Mouse (Mus musculus): ENCODE measurements around the gene Glrx5.

DNA sequence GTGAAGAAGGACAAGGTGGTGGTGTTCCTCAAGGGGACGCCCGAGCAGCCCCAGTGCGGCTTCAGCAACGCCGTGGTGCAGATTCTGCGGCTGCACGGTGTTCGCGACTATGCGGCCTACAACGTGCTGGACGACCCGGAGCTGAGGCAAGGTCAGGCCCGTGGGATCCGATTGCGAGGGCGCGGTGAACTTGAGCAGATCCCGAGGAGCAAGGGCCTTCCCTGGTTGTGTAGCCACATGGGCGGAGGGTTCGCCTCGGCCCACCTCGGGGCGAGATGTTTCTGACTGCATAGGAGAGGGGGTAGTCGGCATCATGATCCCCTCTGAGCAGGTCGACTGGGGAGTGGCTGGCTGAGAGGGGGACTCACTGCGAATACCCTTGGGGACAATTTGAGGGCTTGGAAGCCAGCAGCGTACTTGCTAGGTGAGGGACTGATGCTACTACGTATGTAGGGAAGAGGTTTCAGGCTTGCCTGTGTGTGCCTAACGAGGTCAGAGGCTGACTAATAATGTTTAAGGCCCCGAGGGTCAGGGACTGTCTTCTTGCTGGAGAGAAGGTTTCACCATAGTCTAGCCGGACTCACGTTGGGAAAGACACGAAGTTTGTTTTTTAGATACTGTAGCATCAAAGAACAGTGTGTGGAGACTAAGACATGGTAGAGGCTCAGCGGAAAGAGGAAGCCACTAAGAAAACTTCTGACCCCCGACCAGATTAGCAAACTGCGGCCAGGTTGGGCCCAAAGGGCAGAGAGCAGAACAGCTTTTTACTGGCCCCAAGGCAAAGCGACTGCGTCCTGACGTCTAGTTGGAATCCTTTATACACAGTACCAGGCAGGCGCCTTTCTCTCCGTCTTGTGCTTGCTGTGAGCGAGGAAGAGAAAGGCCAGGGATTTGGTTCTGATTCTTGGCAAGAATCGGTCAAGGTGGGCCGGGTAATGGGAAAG is 616 bp downstream of the Glrx5 start:
- TF ChIP-seq CTCF (conservative IDR thresholded peaks at IDR 0.05; ENCODE audit: low read length) (no peak), POU5F1 (IDR thresholded peaks at IDR 0.05; ENCODE audit: borderline replicate concordance, low read length) (no peak), NANOG (IDR thresholded peaks at IDR 0.05; ENCODE audit: borderline replicate concordance, low read length) (no peak)

All from E14TG2a.4 (cell line).